Mouse (Mus musculus) bone marrow macrophage, adult 2 months (primary cell): ENCODE measurements at regions not wholly inside any gene's neighbourhood (a gene's known extent, or its start where the extent isn't known, plus 50 kb on each side); places are given as distances from the start of the nearest gene placed in this dataset.

ENCODE experiments used
- CTCF ChIP-seq: IDR thresholded peaks from 2 replicates; pipeline ENCODE4 v1.5.1; 2012; ENCODE audit warnings: low read depth, mild to moderate bottlenecking, low read length, moderate library complexity
- POLR2A ChIP-seq: IDR thresholded peaks from 2 replicates; pipeline ENCODE4 v1.6.1; 2012; ENCODE audit warnings: mild to moderate bottlenecking, low read depth, low read length, borderline replicate concordance

GRCm38 (mm10) chr3:83699751-83700150 lies 66.4 kb upstream of the Sfrp2 start:
- TF ChIP-seq POLR2A (no peak), CTCF (no peak)
